Mouse (Mus musculus): ENCODE measurements at regions not wholly inside any gene's neighbourhood (a gene's known extent, or its start where the extent isn't known, plus 50 kb on each side); places are given as distances from the start of the nearest gene placed in this dataset.
A peak's percentile ranks its signal among the peaks of the same experiment; 100 is the strongest.
"Not testable (repeated sequence)": the region's sequence is repeated elsewhere in the genome, so short reads cannot be mapped to it uniquely, and the experiment has no call there.

DNA sequence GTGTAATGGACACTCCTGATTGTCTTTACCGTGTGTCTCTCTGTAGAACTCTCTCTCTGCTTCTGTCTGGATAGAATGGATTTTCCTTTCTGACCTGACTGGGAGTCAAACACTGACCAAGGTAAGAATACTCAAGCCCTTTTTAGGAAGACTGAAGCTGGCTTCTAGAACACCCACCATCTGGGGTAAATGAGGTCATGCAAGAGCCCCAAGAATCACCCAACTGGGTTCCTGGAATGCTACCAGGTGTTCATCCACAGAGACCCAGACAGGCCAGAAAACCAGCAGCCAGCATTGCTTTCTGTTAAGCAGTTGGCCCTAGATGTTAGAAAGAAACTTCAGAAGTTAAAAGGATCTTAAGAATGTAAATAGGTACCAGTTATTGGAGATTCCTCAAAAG, 122.2 kb downstream of the Suds3 start:
- 96% methylated on average over 1 of the region's 1 CpGs for WGBS
- no peak overlapping the region for H3K9ac ChIP-seq (replicated peaks; ENCODE audit: low read depth, low read length)

DNA sequence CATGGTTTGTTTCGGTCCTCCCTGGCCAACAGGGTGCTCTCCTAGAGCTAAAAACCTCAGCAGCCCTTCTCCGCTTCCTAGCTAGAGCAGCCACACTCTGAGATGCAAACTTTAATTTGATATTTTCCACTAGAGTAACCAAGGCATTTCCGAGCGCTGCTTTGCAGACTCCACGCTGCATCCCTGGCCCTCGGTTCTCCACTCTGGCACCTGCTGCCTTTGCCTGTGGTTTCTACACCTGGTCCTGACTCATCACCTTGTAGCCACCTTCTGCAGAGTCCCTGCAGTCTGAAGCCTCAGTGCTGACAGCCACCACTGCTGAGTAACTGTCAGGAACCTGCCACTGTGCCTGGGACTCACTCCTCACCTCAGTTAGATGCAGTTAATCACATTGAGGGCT, 124.5 kb downstream of the Suds3 start:
- H3K4me2 ChIP-seq (replicated peaks; ENCODE audit: low read depth, low read length) = no peak overlapping the region
- no peak overlapping the region for H3K9ac ChIP-seq (replicated peaks; ENCODE audit: low read depth, low read length)
- 95% methylated on average over 6 of the region's 6 CpGs for WGBS
- H3K9me3 ChIP-seq (ENCODE audit: control insufficient read depth, low read depth, low read length) = no peaks in the 10 kb centered on the region
- no peak for ATAC-seq (ENCODE audit: insufficient number of reproducible peaks, insufficient read depth, low FRiP score, low read depth)
- H3K4me3 ChIP-seq (ENCODE audit: low read depth, low read length) = no peak overlapping the region
- no peaks in the 10 kb centered on the region for H3K36me3 ChIP-seq (ENCODE audit: control insufficient read depth, insufficient read depth, low read length)
- H3K27ac ChIP-seq (ENCODE audit: low read length) = no peak overlapping the region
- no peaks in the 10 kb centered on the region for H3K4me1 ChIP-seq (ENCODE audit: control insufficient read depth, insufficient read depth, low read length)
- H3K27me3 ChIP-seq (ENCODE audit: control insufficient read depth, insufficient read depth, low read length) = no peaks in the 10 kb centered on the region

More for the DNA sequence above, 122.2 kb downstream of the Suds3 start:
- no peak overlapping the region for H3K27ac ChIP-seq (ENCODE audit: low read length)
- no peak overlapping the region for H3K4me2 ChIP-seq (replicated peaks; ENCODE audit: low read depth, low read length)
- H3K9me3 ChIP-seq (ENCODE audit: control insufficient read depth, low read depth, low read length) = no peaks in the 10 kb centered on the region
- H3K36me3 ChIP-seq (ENCODE audit: control insufficient read depth, insufficient read depth, low read length) = no peaks in the 10 kb centered on the region
- H3K4me3 ChIP-seq (ENCODE audit: low read depth, low read length) = no peak overlapping the region
- no peaks in the 10 kb centered on the region for H3K4me1 ChIP-seq (ENCODE audit: control insufficient read depth, insufficient read depth, low read length)
- no peaks in the 10 kb centered on the region for H3K27me3 ChIP-seq (ENCODE audit: control insufficient read depth, insufficient read depth, low read length)
- ATAC-seq (ENCODE audit: insufficient number of reproducible peaks, insufficient read depth, low FRiP score, low read depth) = no peak

- H3K27me3 ChIP-seq (ENCODE audit: control insufficient read depth, insufficient read depth, low read length); H3K9ac ChIP-seq (replicated peaks; ENCODE audit: low read depth, low read length); H3K9me3 ChIP-seq (ENCODE audit: control insufficient read depth, low read depth, low read length); H3K4me3 ChIP-seq (ENCODE audit: low read depth, low read length); H3K27ac ChIP-seq (ENCODE audit: low read length); H3K36me3 ChIP-seq (ENCODE audit: control insufficient read depth, insufficient read depth, low read length); ATAC-seq (ENCODE audit: insufficient number of reproducible peaks, insufficient read depth, low FRiP score, low read depth); H3K4me2 ChIP-seq (replicated peaks; ENCODE audit: low read depth, low read length); H3K4me1 ChIP-seq (ENCODE audit: control insufficient read depth, insufficient read depth, low read length): not testable (repeated sequence)
- WGBS = 89% methylated on average over 4 of the region's 4 CpGs
Measured at GRCm38 (mm10) chr5:116971474-116971873, 144.4 kb downstream of the Suds3 start.

DNA sequence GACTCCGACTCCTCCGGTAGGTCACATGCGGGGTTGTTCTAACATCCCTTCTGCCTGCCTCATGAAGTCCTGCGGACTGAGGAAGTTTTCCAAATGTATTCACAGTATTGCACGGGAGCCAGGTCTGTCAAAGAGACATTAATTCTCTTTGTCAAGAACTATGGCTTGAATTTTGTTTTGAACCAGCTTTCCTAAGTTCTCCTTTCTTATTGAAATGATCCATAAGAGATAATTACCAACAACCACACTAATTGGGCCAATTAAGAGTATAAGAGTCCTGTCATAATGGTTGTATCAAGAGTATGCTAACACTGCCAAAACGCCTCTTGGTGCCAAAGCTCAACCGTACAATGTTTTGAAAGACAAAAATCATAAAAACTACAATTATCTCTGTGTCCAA, 151.7 kb downstream of the Suds3 start:
- no peaks in the 10 kb centered on the region for H3K36me3 ChIP-seq (ENCODE audit: control insufficient read depth, insufficient read depth, low read length)
- no peak overlapping the region for H3K27ac ChIP-seq (ENCODE audit: low read length)
- H3K9ac ChIP-seq (replicated peaks; ENCODE audit: low read depth, low read length) = no peak overlapping the region
- H3K4me3 ChIP-seq (ENCODE audit: low read depth, low read length) = no peak overlapping the region
- ATAC-seq (ENCODE audit: insufficient number of reproducible peaks, insufficient read depth, low FRiP score, low read depth) = no peak
- no peaks in the 10 kb centered on the region for H3K9me3 ChIP-seq (ENCODE audit: control insufficient read depth, low read depth, low read length)
- no peak overlapping the region for H3K4me2 ChIP-seq (replicated peaks; ENCODE audit: low read depth, low read length)
- 89% methylated on average over 7 of the region's 7 CpGs for WGBS
- no peaks in the 10 kb centered on the region for H3K27me3 ChIP-seq (ENCODE audit: control insufficient read depth, insufficient read depth, low read length)
- no peaks in the 10 kb centered on the region for H3K4me1 ChIP-seq (ENCODE audit: control insufficient read depth, insufficient read depth, low read length)

- WGBS = 62% methylated on average over 2 of the region's 2 CpGs
- no peak overlapping the region for H3K27ac ChIP-seq (ENCODE audit: low read length)
- no peak overlapping the region for H3K4me3 ChIP-seq (ENCODE audit: low read depth, low read length)
- no peaks in the 10 kb centered on the region for H3K4me1 ChIP-seq (ENCODE audit: control insufficient read depth, insufficient read depth, low read length)
- H3K4me2 ChIP-seq (replicated peaks; ENCODE audit: low read depth, low read length) = no peak overlapping the region
- H3K9ac ChIP-seq (replicated peaks; ENCODE audit: low read depth, low read length) = no peak overlapping the region
- no peaks in the 10 kb centered on the region for H3K27me3 ChIP-seq (ENCODE audit: control insufficient read depth, insufficient read depth, low read length)
- H3K9me3 ChIP-seq (ENCODE audit: control insufficient read depth, low read depth, low read length) = no peaks in the 10 kb centered on the region
- no peak for ATAC-seq (ENCODE audit: insufficient number of reproducible peaks, insufficient read depth, low FRiP score, low read depth)
- H3K36me3 ChIP-seq (ENCODE audit: control insufficient read depth, insufficient read depth, low read length) = no peaks in the 10 kb centered on the region
Measured at GRCm38 (mm10) chr5:116963106-116963505, 152.8 kb downstream of the Suds3 start.

DNA sequence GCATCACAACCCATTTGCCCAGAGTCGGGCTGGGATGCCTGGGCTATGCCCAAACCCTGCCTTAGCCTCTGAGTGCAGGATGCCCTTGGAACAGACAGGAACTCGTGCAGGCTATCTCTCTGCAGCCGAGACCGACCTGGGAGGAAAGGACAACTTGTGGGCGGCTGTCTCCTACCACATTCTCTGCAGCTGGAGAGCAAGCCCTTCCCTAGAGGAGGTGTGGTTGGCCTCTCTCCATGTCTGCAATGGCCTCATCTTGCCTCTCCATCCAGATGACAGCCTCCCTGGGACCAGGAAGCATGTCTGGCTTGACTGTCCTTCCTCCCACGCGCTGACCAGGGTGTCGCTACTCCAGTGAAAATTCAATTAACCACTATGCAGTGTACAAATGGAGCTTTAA, 155.9 kb downstream of the Suds3 start:
- ATAC-seq (ENCODE audit: insufficient number of reproducible peaks, insufficient read depth, low FRiP score, low read depth) = no peak
- 68% methylated on average over 8 of the region's 8 CpGs for WGBS

GRCm38 (mm10) chr5:116958141-116958540, 157.8 kb downstream of the Suds3 start:
- no peaks in the 10 kb centered on the region for H3K36me3 ChIP-seq (ENCODE audit: control insufficient read depth, insufficient read depth, low read length)
- H3K27ac ChIP-seq (ENCODE audit: low read length) = no peak overlapping the region
- H3K4me1 ChIP-seq (ENCODE audit: control insufficient read depth, insufficient read depth, low read length) = no peaks in the 10 kb centered on the region
- 72% methylated on average over 5 of the region's 5 CpGs for WGBS
- no peaks in the 10 kb centered on the region for H3K27me3 ChIP-seq (ENCODE audit: control insufficient read depth, insufficient read depth, low read length)
- no peaks in the 10 kb centered on the region for H3K9me3 ChIP-seq (ENCODE audit: control insufficient read depth, low read depth, low read length)
- ATAC-seq (ENCODE audit: insufficient number of reproducible peaks, insufficient read depth, low FRiP score, low read depth) = no peak
- H3K9ac ChIP-seq (replicated peaks; ENCODE audit: low read depth, low read length) = no peak overlapping the region
- no peak overlapping the region for H3K4me3 ChIP-seq (ENCODE audit: low read depth, low read length)
- H3K4me2 ChIP-seq (replicated peaks; ENCODE audit: low read depth, low read length) = no peak overlapping the region

More for the DNA sequence above, 155.9 kb downstream of the Suds3 start:
- Histone ChIP-seq H3K4me1 (ENCODE audit: control insufficient read depth, insufficient read depth, low read length) (no peaks in the 10 kb centered on the region), H3K27me3 (ENCODE audit: control insufficient read depth, insufficient read depth, low read length) (no peaks in the 10 kb centered on the region), H3K4me2 (replicated peaks; ENCODE audit: low read depth, low read length) (no peak overlapping the region), H3K36me3 (ENCODE audit: control insufficient read depth, insufficient read depth, low read length) (no peaks in the 10 kb centered on the region), H3K27ac (ENCODE audit: low read length) (no peak overlapping the region), H3K9me3 (ENCODE audit: control insufficient read depth, low read depth, low read length) (no peaks in the 10 kb centered on the region), H3K9ac (replicated peaks; ENCODE audit: low read depth, low read length) (no peak overlapping the region), H3K4me3 (ENCODE audit: low read depth, low read length) (no peak overlapping the region)

DNA sequence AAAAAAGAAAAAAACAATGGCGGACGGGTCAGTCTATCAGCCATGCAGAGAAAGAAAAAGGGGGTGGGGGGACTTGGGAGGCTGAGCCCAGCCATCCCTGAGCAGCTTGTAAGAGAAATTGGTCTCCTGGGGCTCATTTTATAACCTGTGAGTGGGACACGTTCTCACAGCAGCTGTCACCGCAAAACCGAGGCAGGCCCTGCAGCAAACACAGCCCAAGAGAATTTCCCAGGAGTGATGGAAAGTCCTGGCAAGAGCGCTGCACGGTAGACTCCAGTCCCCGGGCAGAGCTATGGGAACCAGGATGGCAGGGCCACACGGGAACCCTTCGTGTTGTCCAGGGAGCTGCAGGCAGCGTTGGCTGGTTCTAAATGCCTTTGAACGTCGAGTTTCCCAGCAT, 159.3 kb downstream of the Suds3 start:
- no peaks in the 10 kb centered on the region for H3K4me1 ChIP-seq (ENCODE audit: control insufficient read depth, insufficient read depth, low read length)
- no peaks in the 10 kb centered on the region for H3K36me3 ChIP-seq (ENCODE audit: control insufficient read depth, insufficient read depth, low read length)
- no peaks in the 10 kb centered on the region for H3K9me3 ChIP-seq (ENCODE audit: control insufficient read depth, low read depth, low read length)
- H3K27me3 ChIP-seq (ENCODE audit: control insufficient read depth, insufficient read depth, low read length) = no peaks in the 10 kb centered on the region
- H3K9ac ChIP-seq (replicated peaks; ENCODE audit: low read depth, low read length) = no peak overlapping the region
- no peak overlapping the region for H3K4me2 ChIP-seq (replicated peaks; ENCODE audit: low read depth, low read length)
- WGBS = 73% methylated on average over 13 of the region's 13 CpGs
- no peak for ATAC-seq (ENCODE audit: insufficient number of reproducible peaks, insufficient read depth, low FRiP score, low read depth)
- H3K27ac ChIP-seq (ENCODE audit: low read length) = no peak overlapping the region
- H3K4me3 ChIP-seq (ENCODE audit: low read depth, low read length) = no peak overlapping the region

DNA sequence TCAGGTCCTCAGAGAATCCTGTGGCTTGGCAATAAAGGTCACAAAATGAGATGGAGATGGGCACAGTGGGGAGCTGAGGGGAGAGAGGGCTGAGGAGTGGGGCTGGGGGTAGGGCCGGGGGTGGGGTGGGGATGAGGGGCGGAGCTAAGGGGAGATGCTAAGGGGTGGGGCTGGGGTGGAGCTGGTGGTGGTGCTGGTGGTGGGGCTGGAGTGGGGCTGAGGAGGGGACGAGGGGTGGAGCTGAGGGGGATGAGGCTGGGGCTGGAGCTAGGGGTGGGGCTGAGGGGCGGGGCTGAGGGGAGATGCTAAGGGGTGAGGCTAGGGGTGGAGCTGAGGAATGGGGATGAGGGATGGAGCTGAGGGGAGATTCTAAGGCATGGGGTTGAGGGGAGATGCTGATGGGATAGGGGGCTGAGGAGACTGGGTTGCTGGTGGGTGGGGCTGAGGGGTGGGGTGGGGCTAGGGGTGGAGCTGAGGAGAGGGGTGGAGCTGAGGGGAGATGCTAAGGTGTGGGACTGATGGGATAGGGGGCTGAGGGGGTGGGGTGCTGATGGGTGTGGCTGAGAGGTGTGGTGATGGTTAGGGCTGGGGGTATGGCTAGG, 165.5 kb downstream of the Suds3 start:
- 3% methylated on average over 4 of the region's 4 CpGs for WGBS
- H3K27me3 ChIP-seq (ENCODE audit: control insufficient read depth, insufficient read depth, low read length) = no peaks in the 10 kb centered on the region
- H3K27ac ChIP-seq (ENCODE audit: low read length) = no peak overlapping the region
- no peaks in the 10 kb centered on the region for H3K36me3 ChIP-seq (ENCODE audit: control insufficient read depth, insufficient read depth, low read length)
- H3K9me3 ChIP-seq (ENCODE audit: control insufficient read depth, low read depth, low read length) = no peaks in the 10 kb centered on the region
- ATAC-seq (ENCODE audit: insufficient number of reproducible peaks, insufficient read depth, low FRiP score, low read depth) = peak; percentile 42; the same call in 1 of the 2 replicates
- H3K4me1 ChIP-seq (ENCODE audit: control insufficient read depth, insufficient read depth, low read length) = no peaks in the 10 kb centered on the region
- H3K4me3 ChIP-seq (ENCODE audit: low read depth, low read length) = no peak overlapping the region
- no peak overlapping the region for H3K4me2 ChIP-seq (replicated peaks; ENCODE audit: low read depth, low read length)
- no peak overlapping the region for H3K9ac ChIP-seq (replicated peaks; ENCODE audit: low read depth, low read length)

Measured in stomach, embryonic 14.5 days (tissue).